Mouse (Mus musculus) C2C12 (cell line): ENCODE results near the gene Nomo1.

ENCODE experiments used
- CEBPB ChIP-seq: IDR thresholded peaks from one replicate; pipeline ENCODE4 v1.6.1; 2011; ENCODE audit warnings: low read depth, mild to moderate bottlenecking, control low read depth, moderate library complexity
- CTCF ChIP-seq: IDR thresholded peaks from one replicate; pipeline ENCODE4 v1.5.1; 2011; ENCODE audit not compliant: control insufficient read depth, insufficient read depth, insufficient read length
- MAX ChIP-seq: IDR thresholded peaks from one replicate; pipeline ENCODE4 v1.6.1; 2011; ENCODE audit warnings: mild to moderate bottlenecking, control low read depth
- USF1 ChIP-seq: IDR thresholded peaks from one replicate; pipeline ENCODE4 v1.6.1; 2011; ENCODE audit warnings: low read depth, mild to moderate bottlenecking, control low read depth, moderate library complexity

DNA sequence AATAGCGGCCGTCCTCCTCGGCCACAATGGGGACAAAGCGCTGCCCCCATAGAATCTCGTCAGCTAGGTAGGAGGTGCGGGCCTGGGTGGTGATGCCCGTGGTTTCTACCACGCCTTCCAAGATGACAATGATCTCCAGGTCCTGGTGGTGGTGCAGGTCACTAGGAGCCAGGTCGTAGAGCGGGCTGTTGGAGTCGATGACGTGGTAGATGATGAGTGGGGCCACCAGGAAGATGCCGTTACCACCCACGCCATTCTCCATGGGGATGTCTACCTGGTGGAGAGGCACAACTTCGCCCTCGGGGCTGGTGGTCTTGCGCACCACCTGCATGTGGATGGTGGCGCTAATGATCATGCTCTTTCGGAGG, 65.4 kb downstream of the Nomo1 start:
- no peak for TF ChIP-seq CTCF
- no peak for TF ChIP-seq USF1
- TF ChIP-seq MAX, result no peak
- TF ChIP-seq CEBPB, result no peak
